Mouse (Mus musculus): ENCODE measurements around the gene Pabpc4. TPM values are rescaled to one million over a fixed set of nuclear protein-coding genes. Genes with fewer than 3 reads are reported as not detected.

The Pabpc4 gene
- total and polyA plus RNA-seq, 3 experiments, result 394 to 684 TPM; not detected in 1

- DNase-seq (ENCODE audit: low read depth, low spot score), result no peak
- Histone ChIP-seq H3K4me1 (ENCODE audit: control insufficient read depth in 1 of 2, insufficient read depth in 2 of 2, low read length in 2 of 2) (no peaks in the 10 kb centered on the region), H3K27ac (ENCODE audit: control insufficient read depth, low read depth, low read length) (no peak within 1 kb of the TSS), H3K9ac (ENCODE audit: control insufficient read depth, low read depth, low read length, poor library complexity, severe bottlenecking) (no peak within 1 kb of the TSS), H3K9me3 (replicated peaks; ENCODE audit: insufficient read depth, low read length) (no peaks in the 10 kb centered on the region), H3K4me3 (ENCODE audit: control insufficient read depth in 1 of 2, insufficient read depth in 1 of 2, low read depth in 2 of 2, low read length in 2 of 2) (no peak within 1 kb of the TSS), H3K27me3 (ENCODE audit: control insufficient read depth in 1 of 2, insufficient read depth in 2 of 2, low read length in 2 of 2) (no peaks in the 10 kb centered on the region), H3K36me3 (ENCODE audit: control insufficient read depth in 1 of 2, insufficient read depth in 2 of 2, low read length in 2 of 2) (no peaks in the 10 kb centered on the region), H3K79me2 (ENCODE audit: control insufficient read depth, insufficient read depth, low read length, poor library complexity) (no peaks in the 10 kb centered on the region)
- TF ChIP-seq E2F4 (IDR thresholded peaks at IDR 0.05; ENCODE audit: borderline replicate concordance, low read depth, low read length) (no peak), TAL1 (IDR thresholded peaks at IDR 0.05; ENCODE audit: low read length) (no peak), NRF1 (IDR thresholded peaks at IDR 0.05; ENCODE audit: insufficient read depth, low read depth, low read length, poor library complexity, severe bottlenecking) (no peak), ZMIZ1 (IDR thresholded peaks at IDR 0.05; ENCODE audit: low read depth, low read length) (no peak), HCFC1 (IDR thresholded peaks at IDR 0.05; ENCODE audit: low read depth, low read length) (no peak), SIN3A (IDR thresholded peaks at IDR 0.05; ENCODE audit: low read length) (no peak)
Measured at GRCm38 (mm10) chr4:123323534-123323933, 61.4 kb downstream of the Pabpc4 start, which contains the start of gene Oxct2a. Gene Oxct2a, minus strand, starts transcription at chr4:123323634.

- Histone ChIP-seq H3K79me2 (ENCODE audit: control insufficient read depth, insufficient read depth, low read length, poor library complexity) (no peaks in the 10 kb centered on the region), H3K4me1 (ENCODE audit: control insufficient read depth in 1 of 2, insufficient read depth in 2 of 2, low read length in 2 of 2) (no peaks in the 10 kb centered on the region), H3K9me3 (replicated peaks; ENCODE audit: insufficient read depth, low read length) (no peaks in the 10 kb centered on the region), H3K4me3 (ENCODE audit: control insufficient read depth in 1 of 2, insufficient read depth in 1 of 2, low read depth in 2 of 2, low read length in 2 of 2) (no peak overlapping the region), H3K27ac (ENCODE audit: control insufficient read depth, low read depth, low read length) (no peak overlapping the region), H3K36me3 (ENCODE audit: control insufficient read depth in 1 of 2, insufficient read depth in 2 of 2, low read length in 2 of 2) (no peaks in the 10 kb centered on the region), H3K27me3 (ENCODE audit: control insufficient read depth in 1 of 2, insufficient read depth in 2 of 2, low read length in 2 of 2) (no peaks in the 10 kb centered on the region), H3K9ac (ENCODE audit: control insufficient read depth, low read depth, low read length, poor library complexity, severe bottlenecking) (no peak overlapping the region)
- DNase-seq (ENCODE audit: low read depth, low spot score), result no peak
- TF ChIP-seq MXI1 (IDR thresholded peaks at IDR 0.05; ENCODE audit: low read depth, low read length) (no peak), MAFK (IDR thresholded peaks at IDR 0.05; ENCODE audit: borderline replicate concordance, low read depth, low read length) (no peak)
Measured at GRCm38 (mm10) chr4:123326087-123326486, 63.9 kb downstream of the Pabpc4 start.

- no peak for TF ChIP-seq POLR2AphosphoS5 (IDR thresholded peaks at IDR 0.05; ENCODE audit: borderline replicate concordance, low read depth, low read length)
- no peak for TF ChIP-seq CTCF (IDR thresholded peaks at IDR 0.05 in 2 of 3, conservative IDR thresholded peaks at IDR 0.05 in 1 of 3; ENCODE audit: control insufficient read depth in 1 of 3, insufficient read depth in 1 of 3, low read depth in 2 of 3, low read length in 3 of 3, poor library complexity in 1 of 3, severe bottlenecking in 1 of 3)
- TF ChIP-seq USF1 (IDR thresholded peaks at IDR 0.05; ENCODE audit: low read depth, low read length), result no peak
- TF ChIP-seq BHLHE40 (IDR thresholded peaks at IDR 0.05; ENCODE audit: borderline replicate concordance, low read depth, low read length), result no peak
- TF ChIP-seq MYC (IDR thresholded peaks at IDR 0.05; ENCODE audit: low read depth, low read length), result no peak
- no peak for TF ChIP-seq ZMIZ1 (IDR thresholded peaks at IDR 0.05; ENCODE audit: low read depth, low read length)
- no peak for TF ChIP-seq POLR2A (IDR thresholded peaks at IDR 0.05; ENCODE audit: control insufficient read depth in 1 of 2, insufficient read depth in 1 of 2, low read depth in 1 of 2, low read length in 2 of 2, poor library complexity in 1 of 2)
- TF ChIP-seq E2F4 (IDR thresholded peaks at IDR 0.05; ENCODE audit: borderline replicate concordance, low read depth, low read length), result no peak
- TF ChIP-seq TAL1 (IDR thresholded peaks at IDR 0.05; ENCODE audit: low read length), result no peak
- TF ChIP-seq ZNF384 (IDR thresholded peaks at IDR 0.05; ENCODE audit: low read depth, low read length), result no peak
- TF ChIP-seq EP300 (IDR thresholded peaks at IDR 0.05; ENCODE audit: low read depth in 1 of 2, low read length in 2 of 2), result no peak
- TF ChIP-seq JUND (IDR thresholded peaks at IDR 0.05; ENCODE audit: low read depth, low read length), result no peak
- no peak for TF ChIP-seq MAX (IDR thresholded peaks at IDR 0.05; ENCODE audit: low read length)
- no peak for TF ChIP-seq MXI1 (IDR thresholded peaks at IDR 0.05; ENCODE audit: low read depth, low read length)
- TF ChIP-seq CHD1 (IDR thresholded peaks at IDR 0.05; ENCODE audit: low read depth, low read length), result no peak
- no peak for TF ChIP-seq ETS1 (IDR thresholded peaks at IDR 0.05; ENCODE audit: low read depth, low read length)
- no peak for TF ChIP-seq SIN3A (IDR thresholded peaks at IDR 0.05; ENCODE audit: low read length)
- TF ChIP-seq MYB (IDR thresholded peaks at IDR 0.05; ENCODE audit: low read depth, low read length), result no peak
- TF ChIP-seq GABPA (IDR thresholded peaks at IDR 0.05; ENCODE audit: low read depth, low read length), result no peak
- Histone ChIP-seq H3K4me1 (ENCODE audit: control insufficient read depth in 1 of 2, insufficient read depth in 2 of 2, low read length in 2 of 2) (no peaks in the 10 kb centered on the region), H3K27ac (ENCODE audit: control insufficient read depth, low read depth, low read length) (no peak overlapping the region), H3K9me3 (replicated peaks; ENCODE audit: insufficient read depth, low read length) (no peaks in the 10 kb centered on the region), H3K27me3 (ENCODE audit: control insufficient read depth in 1 of 2, insufficient read depth in 2 of 2, low read length in 2 of 2) (no peaks in the 10 kb centered on the region), H3K9ac (ENCODE audit: control insufficient read depth, low read depth, low read length, poor library complexity, severe bottlenecking) (no peak overlapping the region), H3K36me3 (ENCODE audit: control insufficient read depth in 1 of 2, insufficient read depth in 2 of 2, low read length in 2 of 2) (no peaks in the 10 kb centered on the region), H3K79me2 (ENCODE audit: control insufficient read depth, insufficient read depth, low read length, poor library complexity) (no peaks in the 10 kb centered on the region), H3K4me3 (ENCODE audit: control insufficient read depth in 1 of 2, insufficient read depth in 1 of 2, low read depth in 2 of 2, low read length in 2 of 2) (no peak overlapping the region)
- DNase-seq (ENCODE audit: low read depth, low spot score), result no peak
Measured at GRCm38 (mm10) chr4:123327630-123328029, 65.5 kb downstream of the Pabpc4 start.
